Mouse (Mus musculus) adrenal gland, postnatal 10 days (tissue): ENCODE results near the gene Pdcd1. TPM values are rescaled to one million over a fixed set of nuclear protein-coding genes. Genes with fewer than 3 reads are reported as not detected.
A peak's percentile ranks its signal among the peaks of the same experiment; 100 is the strongest.
"Not testable (repeated sequence)": the region's sequence is repeated elsewhere in the genome, so short reads cannot be mapped to it uniquely, and the experiment has no call there.

Experiments used
- DNase-seq: peaks from one replicate; pipeline ENCODE4 v3.0.0; 2021; ENCODE audit warnings: mixed read lengths
- long read RNA-seq, 2 experiments: library from polyadenylated mRNA; stranded (forward); transcript quantifications; one replicate each; pipeline ENCODE4 v2.0.0; 2021
- total RNA-seq, 2 experiments: library from RNA; stranded (reverse); gene quantifications; 2 replicates each; pipeline ENCODE4 v1.2.3; 2021

Gene Pdcd1
- under 1 TPM in 1 of 2 experiments, not detected in 1; 0.15 TPM for total RNA-seq
- long read RNA-seq, experiment 1, partial matches to known transcripts, result 0 of 2 reads
- long read RNA-seq, experiment 1, other reads (novel, unspliced or antisense), result 2 of 2 reads
- long read RNA-seq, experiment 2, result 0 reads

GRCm38 (mm10) chr1:94052373-94052772 is at the start of gene Pdcd1:
Pdcd1 (minus strand) TSS chr1:94052553.
- DNase-seq, result no peak

GRCm38 (mm10) chr1:94091788-94092187 is 39.4 kb upstream of the Pdcd1 start:
- no peak for DNase-seq

GRCm38 (mm10) chr1:94086311-94086898 is 34.1 kb upstream of the Pdcd1 start:
- DNase-seq, result no peak

GRCm38 (mm10) chr1:94085324-94086105 is 33.2 kb upstream of the Pdcd1 start:
- DNase-seq, result no peak

GRCm38 (mm10) chr1:94081761-94082160 is 29.4 kb upstream of the Pdcd1 start:
- DNase-seq, result no peak

- DNase-seq, result no peak
Observed at GRCm38 (mm10) chr1:94081191-94081590, 28.8 kb upstream of the Pdcd1 start.

GRCm38 (mm10) chr1:94080718-94081117 is 28.4 kb upstream of the Pdcd1 start:
- DNase-seq, result no peak

- DNase-seq, result peak; percentile 90
Observed at GRCm38 (mm10) chr1:94078835-94079440, 26.6 kb upstream of the Pdcd1 start.

- peak; percentile 19 for DNase-seq
Observed at GRCm38 (mm10) chr1:94078314-94078713, 26.0 kb upstream of the Pdcd1 start.

- no peak for DNase-seq
Observed at GRCm38 (mm10) chr1:94076702-94077101, 24.3 kb upstream of the Pdcd1 start.

GRCm38 (mm10) chr1:94074756-94075155 is 22.4 kb upstream of the Pdcd1 start:
- no peak for DNase-seq

GRCm38 (mm10) chr1:94058281-94058680 is 5.9 kb upstream of the Pdcd1 start:
- DNase-seq, result not testable (repeated sequence)

- no peak for DNase-seq
Observed at GRCm38 (mm10) chr1:94057401-94057800, 5.0 kb upstream of the Pdcd1 start.

GRCm38 (mm10) chr1:94055966-94056365 is 3.6 kb upstream of the Pdcd1 start:
- no peak for DNase-seq

GRCm38 (mm10) chr1:94054481-94054880 is 2.1 kb upstream of the Pdcd1 start:
- DNase-seq, result no peak

GRCm38 (mm10) chr1:94053530-94054216 is 1.3 kb upstream of the Pdcd1 start:
- DNase-seq, result no peak

GRCm38 (mm10) chr1:94051104-94051503 is 1.2 kb downstream of the Pdcd1 start:
- no peak for DNase-seq

- no peak for DNase-seq
Observed at GRCm38 (mm10) chr1:94046544-94046943, 5.8 kb downstream of the Pdcd1 start.

- DNase-seq, result no peak
Observed at GRCm38 (mm10) chr1:94045559-94045958, 6.8 kb downstream of the Pdcd1 start.

GRCm38 (mm10) chr1:94040391-94040790 is 12.0 kb downstream of the Pdcd1 start:
- no peak for DNase-seq

- DNase-seq, result peak; percentile 90
Observed at GRCm38 (mm10) chr1:94034984-94035743, 17.2 kb downstream of the Pdcd1 start.
